Comparison of ENCODE assay signal across 10 mouse cellular contexts in the genomic region with DNA sequence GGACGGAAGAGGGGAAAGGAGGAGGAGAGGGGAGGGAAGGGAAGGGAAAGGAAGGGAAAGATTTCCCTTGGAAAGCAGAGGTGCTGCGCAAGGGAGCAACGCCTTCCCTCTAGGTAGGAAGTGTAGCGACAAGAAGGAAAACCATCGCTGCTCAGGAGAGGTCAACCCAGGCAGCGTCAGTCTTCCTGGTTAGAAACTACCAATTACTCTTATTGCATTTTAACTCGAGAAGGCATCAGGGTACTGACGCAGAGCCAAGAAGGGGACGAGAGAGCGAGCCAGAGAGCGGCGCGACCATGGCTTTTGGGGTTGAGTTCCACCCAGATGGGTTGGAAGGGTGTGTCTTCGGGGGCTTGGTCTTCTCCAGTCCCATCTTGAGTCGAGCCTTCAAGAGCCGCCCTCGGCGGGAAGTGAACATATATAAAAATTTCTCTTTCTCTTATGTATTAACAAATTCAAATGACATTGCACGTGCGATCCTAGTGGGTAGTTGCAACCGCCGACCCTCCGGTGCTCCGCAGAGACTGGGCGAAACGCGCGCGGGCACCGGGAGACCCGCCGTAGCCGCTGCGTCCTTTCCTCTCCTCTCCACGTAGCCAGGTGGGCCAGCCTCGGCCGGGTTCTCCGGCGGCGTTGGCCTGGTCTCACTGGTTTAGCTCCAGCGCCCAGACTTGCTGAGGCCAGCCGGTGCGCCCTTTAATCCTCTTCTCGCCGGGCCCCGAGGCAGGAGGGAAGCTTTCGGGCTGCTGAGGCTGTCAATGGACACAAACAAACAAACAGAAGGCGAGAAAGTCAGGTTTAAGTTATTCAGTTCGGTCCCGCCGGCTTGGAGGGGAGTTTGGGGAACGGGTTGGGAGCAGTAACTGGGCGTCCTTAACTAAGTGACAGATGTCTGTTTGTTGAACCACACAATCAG. TPM values are rescaled to one million over a fixed set of nuclear protein-coding genes. Genes with fewer than 3 reads are reported as not detected.
DNase-seq lines count a peak whose midpoint lies in the region; ATAC-seq and TF ChIP-seq lines count a peak whose summit lies in the region.
"Had no signal": no experiment of that assay in that cellular context is flagged by ENCODE, and none has a peak within 500 bp of the region (broad histone marks: within the 10 kb centered on the region; RNA-seq: fewer than 3 reads in every experiment).

No protein-coding gene starts in this region.

- ATAC-seq in heart, postnatal 0 days (ENCODE audit: insufficient read depth, low read depth), result no peak
- ATAC-seq in limb, embryonic 14.5 days (ENCODE audit: low FRiP score, low read depth), result no peak

- no peak for TF ChIP-seq CTCF in heart, postnatal 0 days (IDR thresholded peaks at IDR 0.05; ENCODE audit: low read depth)
- no peak for TF ChIP-seq CTCF in ES-Bruce4 (IDR thresholded peaks at IDR 0.05; ENCODE audit: low read depth, low read length)

- H3K36me3 ChIP-seq in heart, postnatal 0 days (replicated peaks; ENCODE audit: control insufficient read depth, insufficient read depth, low read length), result no peaks in the 10 kb centered on the region
- H3K36me3 ChIP-seq in ES-Bruce4 (ENCODE audit: control insufficient read depth, insufficient read depth, low read length, poor library complexity, severe bottlenecking), result no peaks in the 10 kb centered on the region
- no peaks in the 10 kb centered on the region for H3K36me3 ChIP-seq in limb, embryonic 14.5 days (ENCODE audit: control insufficient read depth, insufficient read depth, low read length)
- H3K36me3 ChIP-seq: hindbrain, embryonic 15.5 days had no signal

- H3K4me1 ChIP-seq in heart, postnatal 0 days (ENCODE audit: control insufficient read depth, insufficient read depth), result peaks cover 14% of the 10 kb centered on the region
- peaks cover 5% of the 10 kb centered on the region for H3K4me1 ChIP-seq in ES-Bruce4 (ENCODE audit: control insufficient read depth, insufficient read depth, low read length)
- H3K4me1 ChIP-seq in limb, embryonic 14.5 days (ENCODE audit: control insufficient read depth, insufficient read depth, low read length), result peaks cover 40% of the 10 kb centered on the region

- no peaks in the 10 kb centered on the region for H3K9me3 ChIP-seq in heart, postnatal 0 days (replicated peaks; ENCODE audit: control insufficient read depth, low read length)
- no peaks in the 10 kb centered on the region for H3K9me3 ChIP-seq in ES-Bruce4 (replicated peaks; ENCODE audit: control insufficient read depth, insufficient read depth, low read length, poor library complexity, severe bottlenecking)
- H3K9me3 ChIP-seq in limb, embryonic 14.5 days (ENCODE audit: control insufficient read depth, low read length), result no peaks in the 10 kb centered on the region
- H3K9me3 ChIP-seq: hindbrain, embryonic 15.5 days had no signal

- no peak overlapping the region; the same call in 1 of the 2 replicates for H3K9ac ChIP-seq in heart, postnatal 0 days (replicated peaks; ENCODE audit: low read depth, low read length)
- H3K9ac ChIP-seq in ES-Bruce4 (ENCODE audit: low read depth, poor library complexity, severe bottlenecking), result 0 out of 2 replicates have a peak overlapping the region, but pooled peaks have one; percentile 16
- 0 out of 2 replicates have a peak overlapping the region, but pooled peaks have one; percentile 21 for H3K9ac ChIP-seq in limb, embryonic 14.5 days (ENCODE audit: low read depth, low read length, severe bottlenecking)
- H3K9ac ChIP-seq: hindbrain, embryonic 15.5 days had no signal

- H3K4me2 ChIP-seq in heart, postnatal 0 days (ENCODE audit: low read depth, low read length), result peak overlapping the region; percentile 48
- peak overlapping the region; percentile 72 for H3K4me2 ChIP-seq in limb, embryonic 14.5 days (replicated peaks; ENCODE audit: low read depth, low read length, severe bottlenecking)
- H3K4me2 ChIP-seq: hindbrain, embryonic 15.5 days had no signal

- TF ChIP-seq EP300 in heart, postnatal 0 days (IDR thresholded peaks at IDR 0.05; ENCODE audit: low read depth), result no peak
- TF ChIP-seq EP300 in ES-Bruce4 (IDR thresholded peaks at IDR 0.05; ENCODE audit: insufficient read depth, low read depth, low read length), result no peak

- peaks cover 78% of the 10 kb centered on the region for H3K27me3 ChIP-seq in heart, postnatal 0 days (ENCODE audit: control insufficient read depth, insufficient read depth, low read length)
- peaks cover 37% of the 10 kb centered on the region for H3K27me3 ChIP-seq in ES-Bruce4 (ENCODE audit: control insufficient read depth, insufficient read depth, low read length, poor library complexity, severe bottlenecking)
- peaks cover 78% of the 10 kb centered on the region for H3K27me3 ChIP-seq in limb, embryonic 14.5 days (ENCODE audit: control insufficient read depth, insufficient read depth, low read length)

- TF ChIP-seq POLR2A in ES-Bruce4 (IDR thresholded peaks at IDR 0.05; ENCODE audit: insufficient read depth, low read length), result no peak
- no peak for TF ChIP-seq POLR2A in limb, embryonic 14.5 days (IDR thresholded peaks at IDR 0.05; ENCODE audit: borderline replicate concordance, extremely low read depth, insufficient read depth, insufficient read length)

- no peak overlapping the region for H3K27ac ChIP-seq in heart, postnatal 0 days (ENCODE audit: low read depth)
- H3K27ac ChIP-seq in ES-Bruce4 (ENCODE audit: insufficient read depth, low read length), result no peak overlapping the region
- H3K27ac ChIP-seq in limb, embryonic 14.5 days (replicated peaks; ENCODE audit: low read depth, low read length), result no peak overlapping the region
- H3K27ac ChIP-seq: hindbrain, embryonic 15.5 days had no signal

- 21% methylated on average over 53 of the region's 53 CpGs for WGBS in heart, postnatal 0 days
- whole genome bisulfite sequencing in limb, embryonic 14.5 days, result 5% methylated on average over 53 of the region's 53 CpGs

- no peak for DNase-seq in heart, postnatal 0 days (ENCODE audit: low spot score)
- DNase-seq in heart, adult 11 months, result no peak
- DNase-seq in R1 (ENCODE audit: low read depth, low spot score), result peak; percentile 49
- no peak for DNase-seq in limb, embryonic 14.5 days (ENCODE audit: low spot score)
- DNase-seq in urinary bladder, postnatal 10 days (ENCODE audit: low spot score), result no peak
- DNase-seq in lung, postnatal 36 days, result no peak

- peak overlapping the region; percentile 37 for H3K4me3 ChIP-seq in heart, postnatal 0 days (ENCODE audit: low read depth, low read length)
- peak overlapping the region; percentile 7 for H3K4me3 ChIP-seq in ES-Bruce4 (ENCODE audit: low read depth, low read length)
- peak overlapping the region; percentile 38 for H3K4me3 ChIP-seq in limb, embryonic 14.5 days (replicated peaks; ENCODE audit: low read length)
- H3K4me3 ChIP-seq: hindbrain, embryonic 15.5 days had no signal

RNA-seq across cellular contexts. Expression of a gene that starts 3.4 kb away (rescaled TPM):
- total RNA-seq in heart, postnatal 0 days (2014; rRNA removed; ENCODE audit: low replicate concordance), result 2.0 TPM in 1 of 2 replicates, not detected in the other
- polyA plus RNA-seq in heart, postnatal 0 days (2015; fragmentation: Nextera tagmentation; extraction: Ambion mirVana), result 2.7 and 3.3 TPM in 2 replicates
- 3.7 and 7.0 TPM in 2 replicates for polyA plus RNA-seq in ES-Bruce4 (2011; ENCODE audit: insufficient read depth, insufficient read length, low read depth, missing spikeins)
- polyA plus RNA-seq in limb, embryonic 14.5 days (2012; rRNA removed), result 2.2 and 2.6 TPM in 2 replicates
- polyA plus RNA-seq in limb, embryonic 14.5 days (2014; fragmentation: Nextera tagmentation; extraction: Ambion mirVana), result 1.6 and 1.7 TPM in 2 replicates
- total RNA-seq: left cerebral cortex, adult 18-20 months; megakaryocyte, adult 5-6 weeks had no signal
- polyA plus RNA-seq: hindbrain, embryonic 15.5 days had no signal

RNA-seq across cellular contexts. Expression of a gene that starts 27.8 kb away (rescaled TPM):
- 16.8 and 28.7 TPM in 2 replicates for total RNA-seq in heart, postnatal 0 days (2014; rRNA removed; ENCODE audit: low replicate concordance)
- polyA plus RNA-seq in heart, postnatal 0 days (2015; fragmentation: Nextera tagmentation; extraction: Ambion mirVana), result 8.2 and 8.3 TPM in 2 replicates
- polyA plus RNA-seq in ES-Bruce4 (2011; ENCODE audit: insufficient read depth, insufficient read length, low read depth, missing spikeins), result 15.2 and 19.8 TPM in 2 replicates
- 27.3 and 31.4 TPM in 2 replicates for polyA plus RNA-seq in limb, embryonic 14.5 days (2012; rRNA removed)
- 20.7 and 21.7 TPM in 2 replicates for polyA plus RNA-seq in limb, embryonic 14.5 days (2014; fragmentation: Nextera tagmentation; extraction: Ambion mirVana)
